Mouse (Mus musculus) testis, adult 2 months (tissue): ENCODE measurements around the gene Mlx.

Experiments used
- CTCF ChIP-seq: fragments of 200-500 bp; IDR thresholded peaks from 2 replicates; pipeline ENCODE4 v1.5.1; 2012; ENCODE audit warnings: low read depth, mild to moderate bottlenecking, inconsistent platforms, low read length, moderate library complexity; ENCODE audit not compliant: control insufficient read depth, insufficient read depth, insufficient replicate concordance
- POLR2A ChIP-seq: fragments of 200-500 bp; IDR thresholded peaks from 2 replicates; pipeline ENCODE4 v1.6.1; 2012; ENCODE audit warnings: low read depth, mild to moderate bottlenecking, inconsistent platforms, low read length, moderate library complexity; ENCODE audit not compliant: control insufficient read depth

GRCm38 (mm10) chr11:101055418-101055817, 31.7 kb upstream of the Mlx start:
- TF ChIP-seq POLR2A: no peak
- TF ChIP-seq CTCF: no peak
